Mouse (Mus musculus): Measurements from ENCODE around the gene Rassf3. TPM values are rescaled to one million over a fixed set of nuclear protein-coding genes. Genes with fewer than 3 reads are reported as not detected.
A peak's percentile ranks its signal among the peaks of the same experiment; 100 is the strongest.

Rassf3 gene
- total RNA-seq (2021) = 10 to 100 TPM; 12.0 to 12.6 TPM
- long read RNA-seq, experiment 1, transcript Rassf3-201 (5 exons, 3,522 nt) = major isoform, 14 of 18 reads
- long read RNA-seq, experiment 1, partial matches to known transcripts = 0 of 18 reads
- long read RNA-seq, experiment 1, other reads (novel, unspliced or antisense) = 4 of 18 reads
- long read RNA-seq, experiment 2, transcript Rassf3-201 (5 exons, 3,522 nt) = major isoform, 14 of 20 reads
- long read RNA-seq, experiment 2, partial matches to known transcripts = 3 of 20 reads
- long read RNA-seq, experiment 2, other reads (novel, unspliced or antisense) = 3 of 20 reads

DNA sequence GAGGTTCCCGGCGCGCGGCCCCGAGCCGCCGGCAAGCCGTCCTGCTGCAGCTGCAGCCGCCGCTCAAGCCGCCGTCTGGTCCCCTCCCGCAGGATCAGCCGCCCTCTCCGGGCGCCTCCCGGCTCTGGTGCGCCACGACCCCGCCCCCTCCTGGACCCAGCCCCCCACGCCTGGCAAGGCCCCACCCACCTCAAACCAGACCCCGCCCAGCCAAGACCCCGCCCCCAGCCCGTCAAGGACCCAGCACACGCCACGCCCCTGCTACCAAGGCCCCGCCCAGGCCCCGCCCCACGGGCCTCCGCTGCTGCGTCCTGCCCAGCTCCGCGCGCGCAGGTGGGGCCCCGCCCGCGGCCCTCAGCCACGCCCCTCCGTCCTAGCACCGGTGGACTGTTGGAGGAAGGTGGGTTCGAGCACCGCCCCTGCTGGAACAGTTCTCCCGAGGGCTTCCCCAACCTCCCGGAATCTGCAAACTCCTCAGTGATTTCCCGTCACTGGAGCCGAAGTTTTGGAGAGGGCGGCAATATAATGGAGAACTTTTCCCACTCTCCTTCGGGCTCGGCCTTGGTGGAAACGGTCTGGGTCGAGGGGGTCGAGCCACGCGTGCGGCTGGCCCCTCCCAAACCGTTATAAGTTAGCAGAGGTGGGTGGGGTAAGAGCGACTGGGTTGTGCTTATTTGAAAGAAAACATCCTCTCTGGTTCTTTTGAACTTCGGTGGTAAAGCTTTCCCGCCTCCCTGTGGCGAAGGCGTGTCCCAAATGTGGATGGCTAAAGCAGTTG is at the start of gene Rassf3:
Gene Rassf3 (minus strand): TSS at position 158 of the 778 bp plus-strand sequence.
- peak; percentile 75 to 86 for DNase-seq (ENCODE audit: low spot score in 2 of 2)

- DNase-seq (ENCODE audit: low spot score in 2 of 2) = no peak
These were observed 44.9 kb upstream of the Rassf3 start for GRCm38 (mm10) chr10:121520923-121521585.

GRCm38 (mm10) chr10:121519710-121520109 is 43.6 kb upstream of the Rassf3 start:
- no peak for DNase-seq (ENCODE audit: low spot score in 2 of 2)

DNA sequence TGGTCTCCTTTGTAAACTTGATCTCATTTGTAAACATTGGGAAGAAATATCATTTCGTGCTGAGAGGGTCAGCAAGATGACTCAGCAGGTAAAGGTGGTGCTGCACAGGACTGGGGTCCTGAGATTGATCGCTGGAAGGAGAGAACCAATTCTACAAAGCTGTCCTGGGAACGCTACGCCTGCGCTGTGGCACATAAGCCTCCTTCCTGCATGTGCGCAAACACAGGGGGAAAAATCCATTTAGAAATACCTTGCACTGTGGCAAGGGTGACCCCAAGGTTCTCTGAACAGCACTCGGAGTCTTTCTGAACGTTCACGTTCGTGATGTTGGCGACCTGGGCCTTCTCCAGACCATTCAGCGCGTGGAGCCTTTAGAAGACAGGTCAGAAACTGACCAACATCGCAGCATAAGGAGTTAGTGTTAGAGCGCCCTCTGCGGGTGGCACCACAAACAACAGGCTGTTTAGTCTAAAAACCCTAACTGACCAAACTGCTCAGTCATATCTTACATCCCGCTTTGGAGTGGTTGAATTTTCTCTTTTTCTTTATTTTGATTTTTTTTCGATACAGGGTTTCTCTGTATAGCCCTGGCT is 40.0 kb upstream of the Rassf3 start:
- peak; percentile 72 to 79 for DNase-seq (ENCODE audit: low spot score in 2 of 2)

GRCm38 (mm10) chr10:121509751-121510643 is 33.9 kb upstream of the Rassf3 start:
- DNase-seq (ENCODE audit: low spot score in 2 of 2) = no peak

DNA sequence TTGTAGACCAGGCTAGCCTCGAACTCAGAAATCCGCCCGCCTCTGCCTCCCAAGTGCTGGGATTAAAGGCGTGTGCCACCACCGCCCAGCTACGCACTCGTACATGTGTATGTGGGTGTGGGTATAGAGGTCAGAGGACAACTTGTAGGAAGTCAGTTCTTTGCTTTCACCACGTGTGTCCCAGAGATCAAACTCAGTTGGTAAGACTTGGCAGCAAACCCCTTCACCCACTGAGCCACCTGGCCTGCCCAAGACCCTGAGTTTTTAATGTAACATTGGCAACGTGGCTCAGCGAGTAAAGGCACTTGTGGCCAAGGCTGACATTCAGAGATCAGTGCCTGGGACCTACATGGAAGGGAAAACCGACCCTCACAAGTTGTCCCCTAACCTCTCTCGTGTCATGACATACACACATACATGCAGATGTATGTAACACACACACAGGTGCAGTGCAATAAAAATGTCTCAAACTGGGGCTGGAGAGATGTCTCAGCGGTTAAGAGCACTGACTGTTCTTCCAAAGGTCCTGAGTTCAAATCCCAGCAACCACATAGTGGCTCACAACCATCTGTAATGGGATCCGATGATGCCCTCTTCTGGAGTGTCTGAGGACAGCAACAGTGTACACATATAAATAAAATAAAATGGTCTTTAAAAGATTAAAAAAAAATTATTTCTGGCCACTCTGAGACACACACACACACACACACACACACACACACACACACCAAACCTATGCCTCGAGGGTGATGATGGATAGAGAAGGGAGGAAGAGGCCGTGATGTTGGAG is 31.8 kb upstream of the Rassf3 start:
- DNase-seq (ENCODE audit: low spot score in 2 of 2) = no peak

DNA sequence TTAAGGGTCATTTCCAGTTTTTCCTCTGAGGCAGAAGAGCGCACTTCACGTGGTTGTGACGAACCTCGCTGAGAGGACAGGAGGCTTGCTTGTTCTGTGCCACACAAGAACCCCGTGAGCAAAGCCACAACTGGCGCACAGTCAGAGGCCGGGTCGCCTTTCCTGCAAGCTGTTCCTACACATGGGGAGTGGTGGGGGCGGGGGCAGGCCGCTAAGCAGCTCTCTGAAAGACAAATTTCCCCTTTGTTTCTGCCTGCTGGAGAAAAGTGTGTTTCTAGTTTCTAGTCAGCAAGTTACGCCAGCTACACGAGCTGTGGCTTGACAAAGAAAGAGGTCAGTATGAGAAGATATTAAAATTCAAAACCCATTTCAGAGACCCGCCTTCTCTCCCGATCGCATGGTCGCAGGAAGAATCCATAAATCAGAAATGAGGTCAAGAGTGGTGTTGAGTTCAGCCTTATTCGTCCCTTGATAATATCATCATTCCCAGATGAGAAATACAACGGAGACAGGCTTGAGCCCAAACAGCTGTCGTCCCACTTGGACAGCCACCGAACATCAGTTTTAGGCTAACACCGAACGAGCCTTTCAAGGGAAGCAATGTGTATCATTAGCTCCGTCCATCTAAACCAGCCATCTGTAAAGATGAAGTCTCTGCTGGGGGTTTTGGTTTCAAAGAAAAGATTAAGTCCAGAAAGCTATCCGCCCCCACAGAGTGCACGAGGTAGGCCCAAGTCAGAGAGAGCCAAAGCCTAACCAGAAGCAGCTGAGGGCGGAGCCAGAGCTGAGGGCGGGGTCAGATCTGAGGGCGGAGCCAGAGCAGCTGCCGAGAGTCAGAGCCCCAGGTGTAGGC is 30.8 kb upstream of the Rassf3 start:
- peak in 1 of 2 experiments; percentile 22 for DNase-seq (ENCODE audit: low spot score in 2 of 2)

DNA sequence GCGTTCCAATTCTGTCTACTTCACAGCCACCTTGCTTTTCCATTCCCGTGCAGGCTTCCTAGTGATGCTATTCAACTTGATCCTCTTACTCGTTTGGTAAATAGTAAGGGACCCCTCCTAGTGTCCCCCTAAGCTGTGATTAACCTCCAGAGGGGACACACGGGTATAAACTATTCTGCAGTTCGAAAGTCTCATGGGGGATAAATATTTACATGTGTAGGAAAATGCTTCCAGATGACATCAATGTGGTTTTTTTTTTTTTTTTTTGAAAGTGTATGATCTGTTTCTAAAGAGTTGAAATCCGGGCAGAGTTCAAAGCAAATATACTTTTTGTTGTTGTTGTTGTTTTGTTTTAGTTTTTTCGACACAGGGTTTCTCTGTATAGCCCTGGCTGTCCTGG is 29.8 kb upstream of the Rassf3 start:
- no peak for DNase-seq (ENCODE audit: low spot score in 2 of 2)

DNA sequence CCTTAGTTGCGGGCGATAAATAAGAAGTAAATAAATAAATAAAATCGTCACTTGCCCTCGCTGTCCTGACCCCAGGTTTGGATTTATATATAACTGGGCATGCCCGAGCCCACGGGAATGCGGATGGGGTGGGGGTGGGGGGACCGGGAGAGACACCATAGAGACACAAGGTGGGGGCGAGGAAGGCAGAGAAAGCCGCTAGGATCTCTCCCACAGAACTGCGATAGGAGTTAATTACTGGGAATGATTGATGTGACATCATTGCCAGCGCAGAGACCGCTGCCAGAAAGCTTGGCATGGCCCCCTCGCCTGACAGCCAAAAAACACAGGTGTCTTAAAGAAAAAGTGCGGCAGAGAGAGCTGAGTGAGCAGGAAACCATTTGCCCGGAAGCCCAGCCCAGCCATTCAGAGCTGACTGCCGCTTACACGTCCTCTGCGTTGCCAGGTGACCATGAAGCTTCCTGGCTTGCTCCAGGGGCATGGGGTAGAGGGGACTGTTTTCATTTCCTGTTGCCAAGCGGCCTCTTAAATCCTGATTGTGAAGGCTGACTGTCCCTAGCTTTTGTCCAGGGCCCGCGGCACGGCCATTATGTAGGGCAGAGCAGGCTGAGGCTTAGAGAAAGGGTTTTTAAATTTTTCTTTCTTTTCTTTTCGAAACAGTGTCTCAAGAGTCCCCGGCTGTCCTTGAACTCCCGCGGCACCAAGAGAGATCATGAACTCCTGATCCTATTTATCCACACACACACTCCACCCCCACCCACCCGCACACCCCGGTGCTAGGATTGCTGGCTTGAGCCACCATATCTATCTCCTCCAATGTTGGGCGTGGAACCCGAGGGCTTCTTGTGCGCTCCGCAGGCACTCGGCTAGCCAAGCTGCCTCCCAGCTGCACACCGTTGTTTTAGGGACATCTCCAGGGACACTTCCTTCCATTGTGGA is 29.1 kb upstream of the Rassf3 start:
- DNase-seq (ENCODE audit: low spot score in 2 of 2) = peak; percentile 88 to 92

GRCm38 (mm10) chr10:121501160-121501559 is 25.0 kb upstream of the Rassf3 start:
- no peak for DNase-seq (ENCODE audit: low spot score in 2 of 2)

DNA sequence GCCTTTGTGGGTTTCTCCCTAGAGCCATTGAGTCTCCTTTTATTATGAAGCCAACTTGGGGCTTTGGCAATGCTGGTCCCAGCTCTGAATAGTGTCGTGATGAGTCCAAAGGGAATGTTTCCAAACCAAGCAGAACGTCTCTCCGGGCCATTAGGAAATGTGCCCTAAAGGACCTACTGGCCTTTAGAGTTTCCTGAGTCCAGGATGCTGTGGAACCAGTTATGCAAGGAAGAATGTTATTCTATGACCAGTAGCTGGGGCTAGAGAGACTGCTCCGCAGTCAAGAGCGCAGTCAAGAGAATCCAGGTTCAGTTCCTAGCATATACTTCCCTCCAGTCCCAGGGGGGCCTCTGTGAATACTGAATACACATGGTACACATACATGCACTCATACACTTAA is 23.9 kb upstream of the Rassf3 start:
- DNase-seq (ENCODE audit: low spot score in 2 of 2) = no peak

DNA sequence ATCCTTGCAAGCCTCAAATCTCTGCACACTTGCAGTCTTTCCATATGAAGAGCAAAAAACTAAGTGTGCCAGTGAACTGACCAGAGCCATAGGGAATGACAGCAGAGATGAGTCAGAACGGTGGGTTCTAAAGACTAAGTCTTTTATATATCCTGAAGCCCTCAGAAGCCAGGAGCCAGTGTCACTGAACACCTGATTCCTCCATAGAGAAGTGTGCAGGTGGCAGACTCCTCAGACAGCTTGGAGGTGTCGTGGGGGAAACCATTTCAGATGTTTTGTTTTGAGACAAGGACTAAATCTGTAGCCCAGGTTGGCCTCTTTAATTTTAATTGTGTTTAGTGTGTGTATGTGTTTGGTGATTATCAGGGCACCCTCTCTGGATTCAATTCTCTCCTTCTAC is 22.9 kb upstream of the Rassf3 start:
- no peak for DNase-seq (ENCODE audit: low spot score in 2 of 2)

GRCm38 (mm10) chr10:121498481-121498904 is 22.3 kb upstream of the Rassf3 start:
- DNase-seq (ENCODE audit: low spot score in 2 of 2) = no peak

DNA sequence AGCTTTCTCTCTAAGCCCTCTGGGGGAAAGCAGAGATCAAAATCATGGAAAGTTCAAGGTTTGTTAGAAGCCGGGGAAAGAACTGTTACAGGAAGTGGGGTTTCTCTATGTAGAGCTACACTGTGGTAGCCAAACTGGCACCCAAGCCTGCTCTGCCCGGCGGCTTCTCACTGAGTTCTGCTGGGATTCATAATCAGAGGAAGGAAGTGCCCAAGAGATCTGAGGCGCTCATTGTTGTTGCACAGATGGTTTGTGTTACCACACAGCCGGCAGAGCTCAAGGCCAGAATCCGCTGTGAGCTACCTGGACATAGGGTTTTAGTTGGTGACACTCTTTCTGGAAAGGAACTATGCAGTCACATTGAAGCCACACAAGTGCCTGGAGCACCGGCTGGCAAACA is 21.8 kb upstream of the Rassf3 start:
- DNase-seq (ENCODE audit: low spot score in 2 of 2) = no peak

DNA sequence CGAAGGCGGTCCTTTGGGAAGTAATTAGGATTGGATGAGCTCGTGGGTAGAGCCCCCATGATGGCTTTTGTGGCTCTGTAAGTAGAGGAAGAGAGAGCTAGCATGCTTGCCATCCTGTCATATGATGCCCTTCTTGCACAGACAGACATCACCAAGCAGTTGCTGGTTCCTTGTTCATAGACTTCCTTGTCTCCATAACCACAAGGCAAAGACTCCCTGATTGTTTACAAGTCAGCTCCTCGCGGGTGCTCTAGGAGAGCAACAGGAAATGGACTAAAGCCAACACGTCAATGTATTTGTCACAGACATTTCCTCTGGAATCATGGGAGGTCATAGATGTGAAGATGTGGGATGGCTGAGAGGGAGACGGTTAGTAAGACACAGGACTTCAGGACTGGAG is 20.5 kb upstream of the Rassf3 start:
- DNase-seq (ENCODE audit: low spot score in 2 of 2) = no peak

DNA sequence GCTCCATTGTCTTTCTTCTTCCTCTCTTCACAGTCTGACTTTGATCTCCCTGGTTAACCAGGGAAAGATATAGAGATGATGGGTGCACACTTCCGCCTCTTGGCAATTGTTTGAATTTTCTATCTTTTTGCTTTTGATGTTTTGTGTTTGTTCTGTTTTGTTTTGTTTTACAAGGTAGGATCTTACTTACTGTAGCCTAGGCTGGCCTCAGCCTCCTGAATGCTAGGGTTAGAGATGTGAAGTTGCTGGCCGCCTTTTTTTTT is 17.9 kb upstream of the Rassf3 start:
- DNase-seq (ENCODE audit: low spot score in 2 of 2) = no peak

DNA sequence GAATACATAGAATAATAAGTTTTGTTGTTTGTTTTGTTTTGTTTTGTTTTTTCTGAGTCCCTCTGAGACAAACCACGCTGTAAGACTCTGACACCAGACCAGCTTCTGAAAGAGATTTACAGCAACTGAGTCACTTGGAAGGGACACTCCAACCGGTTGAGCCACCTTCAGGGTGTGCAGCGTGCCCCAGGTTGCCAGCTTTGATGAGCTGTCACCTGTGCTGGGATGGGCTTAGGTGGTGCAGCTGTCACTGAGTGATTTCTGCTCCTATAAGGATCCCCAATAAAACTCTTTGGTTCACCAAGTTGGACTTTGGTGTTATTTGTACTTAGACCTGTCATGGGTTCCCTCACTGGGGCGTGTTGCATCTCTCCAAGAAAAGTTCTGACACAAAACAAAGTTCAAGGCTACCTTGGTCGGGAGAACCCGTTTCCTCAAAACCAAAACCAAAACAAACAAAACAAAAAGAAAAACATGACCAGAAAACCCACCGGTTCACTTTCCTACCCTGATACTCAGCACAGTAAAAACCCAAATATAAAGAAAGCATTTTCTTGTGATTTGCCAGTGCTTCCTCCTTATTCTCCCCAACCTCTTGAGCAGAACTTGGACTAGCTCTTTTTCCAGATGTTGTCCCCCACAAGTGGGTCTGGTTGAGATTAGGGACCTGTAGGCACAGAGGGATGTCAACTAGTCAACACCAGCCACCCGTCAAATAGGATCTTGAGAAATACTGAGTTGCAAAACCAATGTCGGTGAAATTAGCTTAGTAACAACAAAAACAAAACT is 17.4 kb upstream of the Rassf3 start:
- DNase-seq (ENCODE audit: low spot score in 2 of 2) = no peak
